9 mouse cellular contexts compared by ENCODE assay signal in genomic region chr2:158339948-158340564, GRCm38 (mm10). TPM values are rescaled to one million over a fixed set of nuclear protein-coding genes. Genes with fewer than 3 reads are reported as not detected.
DNase-seq lines count a peak whose midpoint lies in the region; ATAC-seq and TF ChIP-seq lines count a peak whose summit lies in the region.
"Had no signal": no experiment of that assay in that cellular context is flagged by ENCODE, and none has a peak within 500 bp of the region (broad histone marks: within the 10 kb centered on the region; RNA-seq: fewer than 3 reads in every experiment).

No protein-coding gene starts in this region.

- H3K27me3 ChIP-seq in kidney, adult 2 months (replicated peaks; ENCODE audit: control insufficient read depth, insufficient read depth, low read length) = no peaks in the 10 kb centered on the region
- no peaks in the 10 kb centered on the region; the same call in 1 of the 2 replicates for H3K27me3 ChIP-seq in kidney, embryonic 14.5 days (ENCODE audit: control insufficient read depth, insufficient read depth, low read length)
- peaks cover 21% of the 10 kb centered on the region for H3K27me3 ChIP-seq in G1E (ENCODE audit: insufficient read depth, low read length)
- no peaks in the 10 kb centered on the region for H3K27me3 ChIP-seq in midbrain, postnatal 0 days (ENCODE audit: insufficient read depth, low read length)

- no peak overlapping the region for H3K9ac ChIP-seq in kidney, embryonic 14.5 days (ENCODE audit: low read depth, low read length)
- no peak overlapping the region for H3K9ac ChIP-seq in midbrain, postnatal 0 days (replicated peaks; ENCODE audit: low read length, poor library complexity, severe bottlenecking)

- peak; percentile 44 for DNase-seq in kidney, adult 2 months
- no peak for DNase-seq in G1E (ENCODE audit: low spot score)
- DNase-seq in cerebellum, postnatal 36 days = peak; percentile 61 to 64
- peak; percentile 42 for DNase-seq in gastrocnemius, postnatal 14 days
- DNase-seq in left cerebral cortex, postnatal 4 days = peak; percentile 76
- DNase-seq in midbrain, postnatal 0 days (ENCODE audit: low spot score) = peak; percentile 83
- no peak for DNase-seq in yolk sac, embryonic 10.5 days (ENCODE audit: low spot score)

- ATAC-seq in kidney, embryonic 14.5 days (ENCODE audit: low FRiP score, low TSS enrichment) = no peak
- ATAC-seq in G1E (ENCODE audit: extremely low read depth, insufficient number of reproducible peaks, low FRiP score, poor library complexity, severe bottlenecking) = no peak
- no peak for ATAC-seq in midbrain, postnatal 0 days (ENCODE audit: low FRiP score)

- H3K4me2 ChIP-seq in kidney, embryonic 14.5 days (replicated peaks; ENCODE audit: low read depth, low read length) = no peak overlapping the region
- no peak overlapping the region for H3K4me2 ChIP-seq in midbrain, postnatal 0 days (ENCODE audit: low read depth, low read length, poor library complexity, severe bottlenecking)

- peak; percentile 90 for TF ChIP-seq CTCF in kidney, adult 2 months (conservative IDR thresholded peaks at IDR 0.05; ENCODE audit: insufficient read depth, insufficient read length, low read depth, low read length)
- peak; percentile 71 for TF ChIP-seq CTCF in G1E (IDR thresholded peaks at IDR 0.05; ENCODE audit: low read depth, low read length)
- peak; percentile 98 for TF ChIP-seq CTCF in midbrain, postnatal 0 days (IDR thresholded peaks at IDR 0.05)

- H3K4me3 ChIP-seq in kidney, adult 2 months (ENCODE audit: insufficient read depth, low read depth, low read length) = no peak overlapping the region
- H3K4me3 ChIP-seq in kidney, embryonic 14.5 days (ENCODE audit: low read length) = no peak overlapping the region
- H3K4me3 ChIP-seq in G1E (ENCODE audit: low read depth, low read length) = no peak overlapping the region
- H3K4me3 ChIP-seq in midbrain, postnatal 0 days (ENCODE audit: low read depth, low read length) = no peak overlapping the region
- H3K4me3 ChIP-seq: erythroblast, embryonic 14.5 days had no signal

- no peaks in the 10 kb centered on the region for H3K36me3 ChIP-seq in kidney, adult 2 months (ENCODE audit: control insufficient read depth, insufficient read depth, low read length)
- H3K36me3 ChIP-seq in kidney, embryonic 14.5 days (ENCODE audit: control insufficient read depth, insufficient read depth, low read length) = no peaks in the 10 kb centered on the region
- no peaks in the 10 kb centered on the region for H3K36me3 ChIP-seq in G1E (replicated peaks)
- H3K36me3 ChIP-seq in midbrain, postnatal 0 days (ENCODE audit: insufficient read depth, low read length) = no peaks in the 10 kb centered on the region

- intact Hi-C loops in gastrocnemius, postnatal 14 days (cut with DNase I; ENCODE audit: low total_unique reads) = loop anchor here (5.0 kb wide), 2 partner anchors 58 to 128 kb away; no protein-coding TSS in a partner anchor
- intact Hi-C loops in left cerebral cortex, postnatal 4 days (cut with DNase I) = loop anchor here (5.0 kb wide), 1 partner anchor 728 kb away; no protein-coding TSS in a partner anchor

- no peaks in the 10 kb centered on the region for H3K9me3 ChIP-seq in kidney, embryonic 14.5 days (ENCODE audit: control insufficient read depth, low read length)
- H3K9me3 ChIP-seq in G1E (replicated peaks) = no peaks in the 10 kb centered on the region
- H3K9me3 ChIP-seq in midbrain, postnatal 0 days (ENCODE audit: low read length) = no peaks in the 10 kb centered on the region

- WGBS in kidney, adult 2 months = 37% methylated on average over 11 of the region's 11 CpGs
- WGBS in kidney, embryonic 14.5 days = 41% methylated on average over 11 of the region's 11 CpGs
- WGBS in midbrain, postnatal 0 days = 29% methylated on average over 11 of the region's 11 CpGs

- H3K27ac ChIP-seq in kidney, adult 2 months (ENCODE audit: insufficient read depth, low read depth, low read length) = no peak overlapping the region
- H3K27ac ChIP-seq in kidney, embryonic 14.5 days (ENCODE audit: low read depth, low read length) = no peak overlapping the region
- no peak overlapping the region for H3K27ac ChIP-seq in midbrain, postnatal 0 days (ENCODE audit: low read depth, low read length)

- no peak for TF ChIP-seq POLR2A in kidney, adult 2 months (IDR thresholded peaks at IDR 0.05; ENCODE audit: low read depth, low read length)

- H3K4me1 ChIP-seq in kidney, adult 2 months (ENCODE audit: control insufficient read depth, insufficient read depth, low read length) = no peaks in the 10 kb centered on the region
- H3K4me1 ChIP-seq in kidney, embryonic 14.5 days (ENCODE audit: control insufficient read depth, insufficient read depth, low read length) = 0 out of 2 replicates have a peak, but pooled peaks cover 4% of the 10 kb centered on the region
- no peaks in the 10 kb centered on the region for H3K4me1 ChIP-seq in G1E (ENCODE audit: insufficient read depth, low read depth, low read length)
- H3K4me1 ChIP-seq in midbrain, postnatal 0 days (ENCODE audit: insufficient read depth, low read length) = no peaks in the 10 kb centered on the region; the same call in 1 of the 2 replicates

RNA-seq across cellular contexts. Expression of gene Lbp, which starts 33.8 kb away (rescaled TPM):
- 19.8 and 27.2 TPM in 2 replicates for polyA plus RNA-seq in kidney, adult 2 months (2012; rRNA removed)
- polyA plus RNA-seq in kidney, embryonic 14.5 days (2014; fragmentation: Nextera tagmentation; extraction: Ambion mirVana) = 26.4 and 30.9 TPM in 2 replicates
- not detected in 2 replicates for total RNA-seq in G1E (2014; fragmentation: Nextera tagmentation)
- total RNA-seq in G1E (2017) = 0.06 TPM in 1 of 2 replicates, not detected in the other
- 0.04 TPM in 1 of 2 replicates, not detected in the other for polyA plus RNA-seq in G1E (2012)
- total RNA-seq in gastrocnemius, postnatal 14 days (2021) = 10 to 100 TPM in 1 of 2 experiments, 1 to 10 TPM in 1; 7.8 to 12.7 TPM
- 1 to 10 TPM; 1.4 to 2.0 TPM for total RNA-seq in left cerebral cortex, postnatal 4 days (2021)
- total RNA-seq in midbrain, postnatal 0 days (2014; rRNA removed) = 8.8 and 17.8 TPM in 2 replicates
- polyA plus RNA-seq in midbrain, postnatal 0 days (2015; fragmentation: Nextera tagmentation; extraction: Ambion mirVana) = 4.2 and 5.6 TPM in 2 replicates

RNA-seq across cellular contexts. Expression of gene Snhg11, which starts 35.4 kb away (rescaled TPM):
- 35.3 and 58.4 TPM in 2 replicates for polyA plus RNA-seq in kidney, adult 2 months (2012; rRNA removed)
- 4.5 and 8.5 TPM in 2 replicates for polyA plus RNA-seq in kidney, embryonic 14.5 days (2014; fragmentation: Nextera tagmentation; extraction: Ambion mirVana)
- total RNA-seq in G1E (2014; fragmentation: Nextera tagmentation) = not detected in 2 replicates
- 0.12 and 0.22 TPM in 2 replicates for total RNA-seq in G1E (2017)
- polyA plus RNA-seq in G1E (2012) = not detected in 2 replicates
- total RNA-seq in gastrocnemius, postnatal 14 days (2021) = under 1 TPM; 0.06 to 0.20 TPM
- total RNA-seq in left cerebral cortex, postnatal 4 days (2021) = 100 to 1,000 TPM; 275 to 360 TPM
- total RNA-seq in midbrain, postnatal 0 days (2014; rRNA removed) = 169 and 264 TPM in 2 replicates
- 514 and 635 TPM in 2 replicates for polyA plus RNA-seq in midbrain, postnatal 0 days (2015; fragmentation: Nextera tagmentation; extraction: Ambion mirVana)
- polyA plus RNA-seq: erythroblast, embryonic 14.5 days had no signal

Comparison
In these comparisons a context has a peak if more than half of its experiments do, and no peak if none do; other contexts are left out.
1. DNase-seq: peak in kidney, adult 2 months (single experiment), cerebellum, postnatal 36 days (2 of 2), gastrocnemius, postnatal 14 days (single experiment), left cerebral cortex, postnatal 4 days (single experiment) and midbrain, postnatal 0 days (single experiment); none in G1E (single experiment) and yolk sac, embryonic 10.5 days (single experiment).
2. RNA of gene Snhg11, which starts 35.4 kb away (total RNA-seq): 275 to 360 TPM in left cerebral cortex, postnatal 4 days and 169 to 264 TPM in midbrain, postnatal 0 days; 0.12 to 0.22 TPM in G1E and 0.06 to 0.20 TPM in gastrocnemius, postnatal 14 days; every median in the first group is over 100 times any median in the second.
3. Peak in every context shown above with its lines, with median percentiles within 50 percentile points of each other: CTCF ChIP-seq.